Mouse (Mus musculus) bone marrow, adult 2 months (tissue): Measurements from ENCODE around the gene Sec24a.

ENCODE experiments used
- CTCF ChIP-seq: fragments of 200-500 bp; IDR thresholded peaks from 2 replicates; pipeline ENCODE4 v1.5.1; 2011; ENCODE audit warnings: low read length, control low read depth; ENCODE audit not compliant: control insufficient read depth, insufficient read depth
- POLR2A ChIP-seq: fragments of 200-500 bp; IDR thresholded peaks from 2 replicates; pipeline ENCODE4 v1.6.1; 2011; ENCODE audit warnings: low read depth, mild to moderate bottlenecking, control low read depth, low read length, borderline replicate concordance; ENCODE audit not compliant: control insufficient read depth

DNA sequence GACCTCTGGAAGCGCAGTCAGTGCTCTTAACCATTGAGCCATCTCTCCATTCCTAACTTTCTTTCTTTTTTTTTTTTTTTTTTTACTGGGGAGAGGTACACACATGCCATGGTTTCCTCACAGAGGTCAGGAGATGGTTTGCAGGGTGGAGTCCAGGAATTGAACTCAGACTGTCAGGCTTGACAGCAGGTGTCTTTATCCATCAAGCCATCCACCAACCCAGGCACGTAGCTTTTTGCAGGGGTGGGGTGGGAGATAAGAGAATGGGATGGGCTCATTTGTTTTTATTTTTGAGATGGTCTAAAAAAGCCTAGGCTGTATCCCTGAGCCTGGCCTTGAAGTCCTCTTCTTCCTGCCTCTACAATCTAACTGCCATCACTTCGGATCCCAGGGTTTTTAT lies 12.1 kb upstream of the Sec24a start:
- TF ChIP-seq CTCF (no peak), POLR2A (no peak)
